Mouse (Mus musculus): Measurements from ENCODE around the gene Cd109.

Cd109 gene

GRCm38 (mm10) chr9:78646008-78646777, 30.8 kb downstream of the Cd109 start:
- DNase-seq: peak; percentile 69

- no peak for DNase-seq
Observed at GRCm38 (mm10) chr9:78648641-78649040, 33.3 kb downstream of the Cd109 start.

- no peak for DNase-seq
Observed at GRCm38 (mm10) chr9:78649398-78649797, 34.1 kb downstream of the Cd109 start.

GRCm38 (mm10) chr9:78657564-78657963, 42.2 kb downstream of the Cd109 start:
- DNase-seq: no peak

- DNase-seq: no peak
Observed at GRCm38 (mm10) chr9:78671446-78671985, 56.2 kb downstream of the Cd109 start.

GRCm38 (mm10) chr9:78700691-78701090, 85.3 kb downstream of the Cd109 start:
- peak; percentile 86 for DNase-seq

- DNase-seq: no peak
Observed at GRCm38 (mm10) chr9:78702509-78703239, 87.3 kb downstream of the Cd109 start.

- peak; percentile 5 for DNase-seq
Observed at GRCm38 (mm10) chr9:78720888-78721798, 105.8 kb downstream of the Cd109 start.

GRCm38 (mm10) chr9:78731931-78732330, 116.6 kb downstream of the Cd109 start:
- DNase-seq: no peak

GRCm38 (mm10) chr9:78735519-78735918, 120.2 kb downstream of the Cd109 start:
- DNase-seq: peak; percentile 45

GRCm38 (mm10) chr9:78742012-78742411, 126.7 kb downstream of the Cd109 start:
- DNase-seq: peak; percentile 27

GRCm38 (mm10) chr9:78750246-78750645, 134.9 kb downstream of the Cd109 start:
- peak; percentile 2 for DNase-seq

Data from lung, postnatal 36 days (tissue).